Mouse (Mus musculus) A20 (cell line): ENCODE data around the gene Ubc.
"Not testable (repeated sequence)": the region's sequence is repeated elsewhere in the genome, so short reads cannot be mapped to it uniquely, and the experiment has no call there.

Experiments
- DNase-seq: peaks from one replicate; pipeline ENCODE4 v3.0.0-alpha.2; 2011; ENCODE audit warnings: low read depth, low spot score

Ubc gene

GRCm38 (mm10) chr5:125404903-125405545 lies 15.0 kb upstream of the Ubc start:
- peak; percentile 92 for DNase-seq

DNA sequence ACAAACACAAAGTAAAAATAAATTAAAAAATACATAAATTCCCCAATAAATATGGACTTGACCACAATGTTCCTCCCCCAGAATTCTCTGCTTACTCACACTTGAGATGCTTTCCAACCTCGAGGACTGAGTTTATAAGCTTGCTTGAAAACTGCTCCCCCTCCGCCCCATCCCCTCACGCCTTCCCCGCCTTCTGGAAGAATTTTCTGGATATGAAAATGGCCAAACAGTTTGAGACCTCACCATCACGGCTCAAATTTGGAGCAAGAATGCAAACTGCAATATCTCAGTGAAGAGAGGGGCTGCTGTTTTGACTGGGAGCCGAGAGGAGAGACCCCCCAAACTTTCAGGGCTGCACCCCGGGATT lies 14.5 kb upstream of the Ubc start:
- no peak for DNase-seq

- DNase-seq: peak; percentile 85
Measured at GRCm38 (mm10) chr5:125403481-125404465, 13.8 kb upstream of the Ubc start.

DNA sequence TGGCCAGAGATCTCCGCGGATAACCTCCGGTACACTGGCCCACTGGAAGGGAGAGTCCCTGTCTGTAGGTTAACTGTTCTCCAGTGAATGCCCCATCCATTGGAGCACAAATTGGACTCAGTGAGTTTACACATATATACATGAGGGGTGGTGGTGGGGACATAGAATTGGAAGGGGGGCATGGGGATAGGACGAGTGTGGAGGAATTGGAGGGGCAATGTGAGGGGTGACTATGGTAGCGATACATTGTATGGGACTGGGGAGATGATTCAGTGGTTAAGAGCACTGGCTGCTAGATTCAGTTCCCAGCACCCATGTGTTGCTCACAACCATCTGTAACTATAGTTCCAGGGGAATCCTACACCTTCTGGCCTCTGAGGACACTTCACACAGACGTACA lies 13.0 kb upstream of the Ubc start:
- no peak for DNase-seq

DNA sequence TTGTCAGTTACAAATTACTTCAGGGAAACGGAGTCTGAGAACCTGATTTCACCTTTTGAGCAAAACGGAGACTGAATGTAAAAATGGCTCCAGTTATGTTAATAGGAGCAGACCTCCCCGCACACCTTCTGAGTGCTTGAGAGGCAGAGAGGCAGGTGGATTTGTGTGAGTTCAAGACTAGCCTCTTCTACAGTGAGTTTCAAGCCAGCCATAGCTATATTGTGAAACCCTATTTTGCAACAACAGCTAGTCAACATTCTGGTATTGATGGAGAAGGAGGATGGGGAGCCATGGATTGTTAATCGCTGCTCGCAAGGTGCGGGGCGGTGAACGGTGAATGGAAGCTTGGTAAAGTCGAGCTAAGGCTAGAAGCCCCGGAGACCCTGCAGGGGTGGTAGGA lies 12.5 kb upstream of the Ubc start:
- no peak for DNase-seq

GRCm38 (mm10) chr5:125400903-125401302 lies 10.9 kb upstream of the Ubc start:
- DNase-seq: no peak

- peak; percentile 50 for DNase-seq
Measured at GRCm38 (mm10) chr5:125395008-125395407, 5.0 kb upstream of the Ubc start.

DNA sequence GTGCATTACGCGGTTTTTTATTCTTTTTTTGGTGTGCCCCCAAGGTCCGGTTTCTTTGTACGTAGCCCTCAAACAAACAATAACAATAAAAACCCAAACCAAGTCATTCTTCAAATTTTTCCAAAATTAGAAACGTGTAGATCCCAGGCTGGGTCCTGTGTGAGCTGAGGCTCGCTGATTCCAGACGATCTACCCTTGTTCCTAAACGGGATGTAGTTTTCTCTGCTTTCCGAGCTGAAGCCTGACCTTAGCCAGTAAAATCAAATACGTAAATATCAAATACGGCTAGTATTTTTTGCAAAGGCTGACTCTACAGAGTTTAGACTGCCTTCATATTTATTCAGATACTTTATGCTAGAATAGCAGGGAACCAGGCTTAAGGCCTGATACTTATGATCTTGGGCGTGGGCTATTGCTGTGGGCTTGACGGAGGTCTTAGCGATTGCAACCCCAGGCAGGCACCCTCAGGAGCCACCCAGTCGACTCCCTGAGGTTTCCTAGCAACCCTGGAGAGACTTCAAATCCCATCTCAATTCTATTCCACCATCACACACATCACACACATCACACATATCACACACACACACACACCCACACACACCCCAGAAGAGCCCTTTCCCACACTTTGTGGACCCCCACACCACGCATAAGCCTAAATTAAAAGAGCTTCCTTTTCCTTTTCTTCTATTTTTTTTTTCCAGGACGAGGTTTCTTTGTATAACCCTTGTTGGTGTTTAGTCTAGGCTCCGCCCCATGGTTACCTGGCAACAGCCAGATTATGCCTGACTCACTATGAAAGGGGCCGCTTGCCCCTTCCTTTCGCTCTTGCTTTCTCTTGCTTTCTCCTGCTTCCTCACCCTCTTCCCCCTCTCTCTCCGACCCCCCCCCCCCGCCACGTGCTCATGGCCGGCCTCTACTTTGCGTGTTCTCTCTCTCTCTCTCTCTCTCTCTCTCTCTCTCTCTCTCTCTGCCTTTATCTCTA lies 3.9 kb upstream of the Ubc start:
- DNase-seq: peak; percentile 94

- DNase-seq: peak; percentile 99
Measured at GRCm38 (mm10) chr5:125392977-125393621, 3.1 kb upstream of the Ubc start.

DNA sequence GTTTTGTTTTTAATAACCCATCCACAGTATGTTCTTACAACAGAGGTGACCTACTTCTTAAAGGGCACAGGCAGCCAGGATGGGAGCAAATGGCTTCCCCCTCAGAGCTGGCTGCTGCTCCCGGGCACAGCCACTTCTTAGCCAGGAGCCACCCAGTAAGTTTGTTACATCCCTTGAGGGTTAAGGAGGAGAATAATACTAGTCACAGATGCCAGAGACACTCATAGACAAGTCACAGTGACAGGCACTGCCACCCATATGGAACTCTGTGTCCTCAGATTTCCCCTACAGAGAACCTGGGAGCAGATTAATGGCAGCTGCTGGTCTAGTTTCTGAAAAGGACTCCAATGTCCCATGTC lies 2.6 kb upstream of the Ubc start:
- no peak for DNase-seq

DNA sequence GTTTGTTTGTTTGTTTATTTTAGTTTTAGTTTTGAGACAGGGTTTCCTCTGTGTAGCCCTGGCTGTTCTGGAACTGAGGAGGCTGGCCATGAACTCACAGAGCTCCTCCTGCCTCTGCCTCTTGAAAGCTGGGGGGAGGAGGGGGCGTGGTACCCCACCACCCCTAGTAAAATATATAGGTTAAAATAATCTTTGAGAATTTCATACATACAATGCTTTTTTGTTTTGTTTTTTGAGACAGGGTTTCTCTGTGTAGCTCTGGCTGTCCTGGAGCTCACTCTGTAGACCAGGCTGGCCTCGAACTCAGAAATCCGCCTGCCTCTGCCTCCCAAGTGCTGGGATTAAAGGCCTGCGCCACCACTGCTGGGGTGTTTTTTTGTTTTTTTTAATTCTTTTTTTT lies 2.2 kb upstream of the Ubc start:
- DNase-seq: not testable (repeated sequence)

- DNase-seq: peak; percentile 49
Measured at GRCm38 (mm10) chr5:125391609-125392008, 1.6 kb upstream of the Ubc start.

- DNase-seq: peak; percentile 45
Measured at GRCm38 (mm10) chr5:125390906-125391477, 990 bp upstream of the Ubc start.

- peak; percentile 87 for DNase-seq
Measured at GRCm38 (mm10) chr5:125389131-125389578, 847 bp downstream of the Ubc start, which contains the start of gene Gm10382. TSS of gene Gm10382 (plus strand) at chr5:125389322.

DNA sequence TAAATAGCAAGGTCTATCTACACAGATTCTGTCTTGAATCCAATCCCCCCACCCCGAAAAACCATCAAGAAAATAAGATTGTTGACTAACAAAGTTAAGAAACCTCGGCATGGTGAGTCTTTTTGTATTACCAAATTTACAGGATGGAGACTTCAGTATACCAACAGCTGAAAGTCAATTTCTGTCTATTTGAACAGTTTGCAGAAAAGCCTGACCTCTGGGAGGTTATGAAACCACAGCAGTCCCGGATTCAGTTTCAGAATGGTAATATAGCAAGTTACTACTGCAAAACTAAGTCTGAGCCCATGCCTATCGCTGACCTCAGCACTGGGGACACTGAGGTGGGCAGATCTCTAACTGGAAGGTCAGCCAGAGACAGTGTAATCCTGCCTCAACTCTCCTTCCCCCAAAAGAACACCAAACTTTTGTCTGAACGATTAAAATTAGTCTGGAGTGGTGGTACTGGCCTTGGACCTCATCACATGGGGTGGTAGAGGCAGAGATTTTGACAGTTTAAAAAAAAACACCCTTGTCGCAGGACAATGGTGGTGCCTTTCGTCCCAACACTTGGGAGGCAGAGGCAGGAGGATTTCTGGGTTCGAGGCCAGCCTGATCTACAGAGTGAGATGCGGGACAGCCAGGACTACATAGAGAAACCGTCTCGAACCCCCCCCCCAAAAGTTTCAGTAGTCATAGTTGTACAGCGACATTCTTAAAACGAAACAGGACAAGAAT lies 1.5 kb downstream of the Ubc start:
- DNase-seq: no peak

DNA sequence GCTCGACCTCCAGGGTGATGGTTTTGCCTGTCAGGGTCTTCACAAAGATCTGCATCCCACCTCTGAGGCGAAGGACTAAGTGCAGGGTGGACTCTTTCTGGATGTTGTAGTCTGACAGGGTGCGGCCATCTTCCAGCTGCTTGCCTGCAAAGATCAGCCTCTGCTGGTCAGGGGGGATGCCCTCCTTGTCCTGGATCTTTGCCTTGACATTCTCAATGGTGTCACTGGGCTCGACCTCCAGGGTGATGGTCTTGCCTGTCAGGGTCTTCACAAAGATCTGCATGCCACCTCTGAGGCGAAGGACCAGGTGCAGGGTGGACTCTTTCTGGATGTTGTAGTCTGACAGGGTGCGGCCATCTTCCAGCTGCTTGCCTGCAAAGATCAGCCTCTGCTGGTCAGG lies 2.7 kb downstream of the Ubc start:
- not testable (repeated sequence) for DNase-seq

GRCm38 (mm10) chr5:125385215-125385940 lies 4.6 kb downstream of the Ubc start:
- DNase-seq: no peak

DNA sequence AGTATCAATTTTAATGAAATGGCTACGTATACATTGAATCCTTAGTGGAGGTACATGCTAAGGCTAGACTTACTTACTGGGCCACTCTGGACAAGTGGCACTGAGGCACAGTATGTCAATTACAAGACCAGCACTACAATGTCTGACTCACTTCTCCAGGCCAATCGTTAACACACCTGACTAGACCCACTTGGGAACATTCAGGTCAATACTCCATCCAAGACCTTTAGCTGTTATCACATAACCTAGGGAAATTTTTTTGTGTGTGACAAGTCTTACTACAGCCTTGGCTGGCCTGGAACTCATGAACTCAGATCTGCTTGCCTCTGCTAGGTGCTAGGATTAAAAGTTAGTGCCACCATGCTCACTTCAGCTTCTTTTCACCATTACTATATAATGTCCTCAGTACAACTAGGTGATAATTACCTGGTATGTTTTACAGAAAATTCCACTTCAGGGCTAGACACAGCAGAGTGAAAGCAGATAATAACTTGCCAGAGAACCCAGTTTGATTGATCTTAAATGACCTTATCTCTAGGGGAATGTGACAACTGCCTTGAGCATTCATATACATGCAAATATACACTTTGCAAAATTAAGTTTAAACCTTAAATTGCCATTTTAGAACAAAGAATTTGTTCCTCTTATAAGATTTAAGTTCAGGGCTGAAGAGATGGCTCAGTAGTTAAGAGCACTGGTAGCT lies 5.3 kb downstream of the Ubc start:
- DNase-seq: peak; percentile 33
